Mouse (Mus musculus): ENCODE results near the gene Gm10964.

The Gm10964 gene

DNA sequence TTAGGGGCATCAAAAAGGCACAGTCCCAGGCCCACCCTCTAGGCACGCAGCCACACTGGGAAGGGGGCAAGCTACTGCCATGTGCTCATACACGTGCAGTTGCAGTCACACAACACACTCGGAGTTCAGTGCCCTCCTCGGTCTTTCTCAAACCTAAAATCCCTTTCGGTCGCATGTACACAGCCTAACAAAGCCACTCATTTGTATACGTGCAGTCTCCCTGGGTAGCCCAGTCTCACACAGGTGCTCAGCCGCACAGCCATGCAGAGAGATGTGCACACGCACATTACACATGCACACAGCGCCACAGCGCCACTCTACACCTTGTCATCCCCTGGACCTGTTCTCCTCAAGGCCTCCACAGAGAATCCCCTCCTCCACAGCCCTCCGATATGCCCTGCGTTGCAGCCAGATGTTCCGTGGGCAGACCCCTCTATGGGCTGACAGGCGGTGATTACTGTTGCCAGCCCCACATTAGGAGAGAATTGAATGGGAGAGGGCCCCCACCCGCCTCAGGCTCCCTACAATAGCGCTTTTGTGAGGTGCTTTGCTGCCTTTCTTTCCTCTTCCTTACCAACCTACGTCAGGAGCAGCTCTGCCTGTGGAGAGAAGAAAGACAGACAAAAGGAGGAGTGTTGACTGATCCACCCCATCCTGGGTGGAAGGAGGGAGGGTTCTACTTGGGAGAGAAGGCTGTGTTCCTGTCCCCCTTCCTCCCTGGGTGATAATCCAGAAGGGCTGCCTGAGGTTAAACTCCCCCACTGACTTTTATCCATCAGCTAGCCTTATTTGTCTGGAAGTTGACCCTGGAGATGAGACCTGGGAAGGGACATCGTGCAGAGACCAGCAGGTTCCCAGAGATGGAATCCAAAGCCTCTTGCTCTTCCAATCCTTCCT lies 5.1 kb upstream of the Gm10964 start:
- intact Hi-C loops (cut with DNase I) = no loop called here

- intact Hi-C loops (cut with DNase I) = loop anchor here (5.0 kb wide), 2 partner anchors 152 to 298 kb away; no protein-coding TSS in a partner anchor
These were observed 4.3 kb upstream of the Gm10964 start for GRCm38 (mm10) chr3:103734696-103735519.

GRCm38 (mm10) chr3:103735776-103736600 lies 3.2 kb upstream of the Gm10964 start:
- intact Hi-C loops (cut with DNase I) = loop anchor here (5.0 kb wide), 2 partner anchors 151 to 299 kb away; no protein-coding TSS in a partner anchor

GRCm38 (mm10) chr3:103737061-103737754 lies 2.0 kb upstream of the Gm10964 start:
- intact Hi-C loops (cut with DNase I) = loop anchor here (5.0 kb wide), 2 partner anchors 150 to 300 kb away; no protein-coding TSS in a partner anchor

GRCm38 (mm10) chr3:103737778-103738571 lies 1.2 kb upstream of the Gm10964 start, which contains the start of gene Olfml3:
Olfml3 (minus strand) TSS chr3:103738001.
- intact Hi-C loops (cut with DNase I) = loop anchor here (2.0 to 5.0 kb wide), 3 partner anchors 149 to 345 kb away; no protein-coding TSS in a partner anchor

DNA sequence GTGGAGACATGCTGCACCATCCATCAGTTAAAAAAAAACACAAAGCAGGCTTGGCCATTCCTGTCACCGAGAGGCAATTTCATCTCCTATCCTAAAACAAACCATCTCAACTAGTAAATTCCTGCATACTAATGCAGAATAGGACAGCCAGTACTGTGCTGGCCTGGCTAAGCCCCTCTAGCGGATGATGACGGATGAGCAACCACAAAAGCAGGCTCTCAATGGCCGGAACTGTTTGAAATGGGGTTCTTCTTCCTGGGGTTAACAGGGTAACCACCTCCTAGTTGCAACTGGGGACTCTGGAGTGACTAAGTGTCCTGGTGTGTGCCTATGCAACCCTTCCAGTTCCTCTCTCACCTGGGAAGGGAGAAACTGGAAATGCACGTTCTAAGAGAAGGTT lies 1.2 kb downstream of the Gm10964 start:
- intact Hi-C loops (cut with DNase I) = no loop called here

DNA sequence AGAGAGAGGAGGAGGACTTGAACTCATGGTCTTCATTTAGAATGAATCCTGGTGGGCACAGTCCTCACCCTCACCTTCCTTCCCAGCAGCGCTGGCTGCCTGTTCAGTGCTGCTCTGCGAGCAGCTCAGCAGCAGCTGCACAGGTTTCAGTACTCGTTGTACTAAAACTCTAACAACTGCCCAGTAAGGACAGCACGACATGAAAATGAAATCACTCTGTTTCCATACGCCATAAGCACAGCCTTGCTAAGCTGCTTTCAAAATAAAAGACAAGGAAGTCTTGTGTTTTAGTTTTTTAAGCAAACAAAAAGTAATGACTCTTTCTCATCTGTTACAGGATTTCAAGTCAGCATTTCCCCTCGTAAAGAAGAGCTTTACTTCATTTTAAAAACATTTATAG lies 4.0 kb downstream of the Gm10964 start:
- intact Hi-C loops (cut with DNase I) = no loop called here

- intact Hi-C loops (cut with DNase I) = loop anchor here (5.0 kb wide), 1 partner anchor 137 kb away; no protein-coding TSS in a partner anchor
These were observed 6.0 kb downstream of the Gm10964 start for GRCm38 (mm10) chr3:103745001-103745770.

DNA sequence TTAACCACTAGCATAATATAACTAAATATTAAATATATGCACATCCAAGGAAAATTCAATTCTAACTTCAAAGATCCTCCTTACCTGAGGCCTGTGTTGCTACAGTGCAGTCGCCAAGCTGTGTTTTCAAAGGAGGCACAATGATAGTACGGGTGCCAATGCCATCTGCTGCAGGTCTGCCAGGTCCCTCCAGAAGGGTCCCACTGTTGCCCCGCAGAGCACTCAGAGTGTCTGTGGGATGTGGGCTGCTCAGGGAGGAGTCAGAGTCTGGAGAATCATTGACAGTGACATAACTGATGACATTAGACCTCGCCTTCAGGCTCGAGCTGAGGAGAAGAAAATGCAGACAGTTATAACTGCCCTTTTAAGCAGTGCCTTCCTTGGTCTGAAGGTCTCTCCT lies 7.5 kb downstream of the Gm10964 start:
- intact Hi-C loops (cut with DNase I) = loop anchor here (5.0 kb wide), 1 partner anchor 136 kb away; no protein-coding TSS in a partner anchor

DNA sequence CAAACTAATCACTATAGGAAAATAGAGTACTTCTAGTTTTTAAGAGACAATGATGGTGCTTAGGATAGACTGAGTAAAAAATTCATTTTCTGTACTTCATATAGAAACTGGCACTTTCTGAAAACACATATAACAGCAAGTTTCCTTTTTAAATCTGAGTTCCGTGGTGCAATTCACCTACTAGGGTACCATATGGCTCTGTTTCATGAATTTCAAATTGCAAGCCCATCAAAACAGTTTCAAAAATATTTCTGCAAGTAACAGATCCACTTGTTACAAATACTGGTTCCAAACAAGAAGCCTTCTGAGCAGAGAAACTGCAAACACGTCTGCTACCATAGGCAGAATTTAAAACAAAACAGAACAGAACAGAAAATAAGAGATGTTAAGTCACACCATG lies 12.4 kb downstream of the Gm10964 start:
- intact Hi-C loops (cut with DNase I) = loop anchor here (5.0 kb wide), 1 partner anchor 61 kb away; no protein-coding TSS in a partner anchor

DNA sequence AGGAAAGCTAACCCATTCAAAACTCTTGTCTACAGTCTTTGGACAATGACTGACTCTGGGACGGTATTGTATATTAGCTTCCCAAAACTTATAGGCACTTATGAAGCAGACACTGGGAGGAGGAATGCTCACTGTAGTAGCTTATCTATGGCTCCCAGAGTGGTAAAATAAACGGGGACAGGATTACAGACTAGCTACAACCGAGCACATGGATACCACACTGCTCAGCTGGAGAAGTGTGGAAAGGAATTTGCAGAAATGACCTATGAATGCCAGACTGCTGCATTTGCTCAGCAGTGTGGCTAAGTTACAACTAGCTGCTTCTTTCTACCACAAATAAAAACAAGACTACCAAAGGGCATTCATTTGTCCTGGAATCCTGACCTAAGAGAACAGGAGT lies 16.2 kb downstream of the Gm10964 start:
- intact Hi-C loops (cut with DNase I) = no loop called here

DNA sequence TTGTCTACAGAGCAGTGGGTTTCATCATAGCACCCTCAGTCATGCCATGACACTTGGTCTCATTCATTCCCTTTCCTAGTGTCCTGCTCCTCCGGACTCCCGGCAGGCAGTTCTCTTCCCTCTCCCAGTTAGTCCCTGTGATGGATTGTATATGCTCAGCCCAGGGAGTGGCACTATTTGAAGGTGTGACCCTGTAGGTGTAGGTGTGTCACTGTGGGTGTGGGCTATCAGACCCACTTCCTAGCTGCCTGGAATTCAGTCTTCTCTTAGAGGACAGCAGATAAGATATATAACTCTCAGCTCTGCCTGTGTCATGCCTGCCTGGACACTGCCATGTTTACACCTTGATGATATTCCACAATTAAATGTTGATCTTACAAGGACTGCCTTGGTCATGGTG lies 17.8 kb downstream of the Gm10964 start:
- intact Hi-C loops (cut with DNase I) = no loop called here

DNA sequence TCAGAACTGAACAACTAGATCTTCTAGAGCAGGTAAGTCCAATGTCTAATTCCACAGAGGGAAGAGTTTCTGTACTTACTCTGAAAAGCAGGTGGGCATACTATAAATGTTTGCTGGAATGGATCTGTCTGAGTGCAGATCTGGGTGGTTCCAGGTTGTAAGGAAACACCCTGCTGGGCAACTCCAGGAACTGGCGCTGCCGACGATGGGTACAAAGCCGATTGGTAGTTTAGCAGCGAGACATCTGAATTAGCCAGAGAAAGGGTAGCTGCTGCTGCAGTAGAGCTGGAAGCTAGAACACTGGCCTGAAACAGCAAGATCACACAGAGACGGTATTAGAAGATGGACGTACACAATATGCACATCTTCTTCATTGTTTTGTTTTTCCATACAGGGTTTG lies 19.3 kb downstream of the Gm10964 start:
- intact Hi-C loops (cut with DNase I) = no loop called here

- intact Hi-C loops (cut with DNase I) = no loop called here
These were observed 20.2 kb downstream of the Gm10964 start for GRCm38 (mm10) chr3:103759261-103759970.

DNA sequence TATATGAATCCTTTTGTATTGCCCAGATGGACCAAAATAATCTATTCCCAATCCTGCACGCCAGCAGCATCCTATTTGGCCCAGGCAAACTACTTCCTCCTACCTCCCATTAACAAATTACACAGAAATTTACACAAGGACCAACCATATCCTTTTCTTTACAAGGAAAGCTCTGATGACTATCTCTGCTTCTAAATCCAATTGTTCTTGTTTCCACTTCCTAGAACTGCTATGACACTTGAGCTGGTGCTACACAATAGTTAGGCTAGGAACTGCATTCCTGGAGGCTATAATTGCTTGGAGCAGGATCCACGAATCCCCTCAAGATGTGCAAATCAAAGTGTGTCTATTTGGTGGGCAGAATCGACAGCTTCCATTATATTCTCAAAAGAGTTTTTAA lies 27.6 kb downstream of the Gm10964 start:
- intact Hi-C loops (cut with DNase I) = no loop called here

DNA sequence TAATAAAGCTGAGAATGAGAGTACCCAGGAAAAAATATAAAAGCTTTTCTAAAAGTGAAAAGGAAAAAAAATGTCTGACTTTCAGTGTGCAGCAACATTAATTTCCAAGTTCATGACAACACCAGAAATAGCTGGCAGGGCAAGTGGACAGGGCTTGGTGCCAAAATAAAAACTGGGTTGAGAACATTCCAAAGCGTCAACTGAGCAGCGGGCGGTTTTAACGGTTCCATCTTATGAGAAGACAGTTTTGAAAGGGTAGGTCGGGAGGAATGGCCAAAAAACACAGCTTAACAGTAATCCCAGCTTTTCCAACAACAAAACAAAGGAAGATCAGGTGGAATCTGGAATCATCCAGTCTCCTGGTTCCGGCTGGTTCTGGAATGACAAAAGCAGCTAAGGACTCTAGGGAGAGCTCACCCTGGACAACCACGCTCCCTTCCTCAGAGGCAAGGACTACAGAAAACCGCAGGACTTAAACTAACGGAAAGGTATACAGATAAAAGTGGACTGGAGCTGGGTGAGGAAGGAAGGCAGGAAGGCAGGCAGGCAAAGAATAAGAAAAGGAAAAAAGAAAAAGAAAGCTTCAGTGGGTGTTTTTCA lies 32.5 kb downstream of the Gm10964 start:
- intact Hi-C loops (cut with DNase I) = no loop called here

DNA sequence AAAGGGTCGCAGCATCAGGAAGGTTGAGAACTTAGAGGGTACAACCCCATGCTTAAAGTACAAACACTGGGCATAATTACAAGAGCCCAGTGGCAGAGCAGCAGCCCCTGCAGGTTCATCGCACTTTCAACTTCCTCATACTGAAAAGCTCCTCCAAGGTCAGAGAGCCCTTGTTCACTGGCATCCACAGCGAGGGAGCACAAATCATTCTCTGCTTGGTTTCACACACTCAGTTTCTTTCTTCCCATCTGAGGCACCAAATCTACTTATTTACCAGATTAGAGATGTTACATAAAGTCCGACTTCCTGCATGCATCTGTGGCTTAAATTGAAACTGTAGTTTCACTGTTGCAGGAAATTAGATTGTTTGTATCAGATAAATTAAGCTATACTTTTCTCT lies 33.7 kb downstream of the Gm10964 start:
- intact Hi-C loops (cut with DNase I) = no loop called here

GRCm38 (mm10) chr3:103773508-103773907 lies 34.3 kb downstream of the Gm10964 start:
- intact Hi-C loops (cut with DNase I) = no loop called here
